Mouse (Mus musculus): Measurements from ENCODE around the gene Aptx.

DNA sequence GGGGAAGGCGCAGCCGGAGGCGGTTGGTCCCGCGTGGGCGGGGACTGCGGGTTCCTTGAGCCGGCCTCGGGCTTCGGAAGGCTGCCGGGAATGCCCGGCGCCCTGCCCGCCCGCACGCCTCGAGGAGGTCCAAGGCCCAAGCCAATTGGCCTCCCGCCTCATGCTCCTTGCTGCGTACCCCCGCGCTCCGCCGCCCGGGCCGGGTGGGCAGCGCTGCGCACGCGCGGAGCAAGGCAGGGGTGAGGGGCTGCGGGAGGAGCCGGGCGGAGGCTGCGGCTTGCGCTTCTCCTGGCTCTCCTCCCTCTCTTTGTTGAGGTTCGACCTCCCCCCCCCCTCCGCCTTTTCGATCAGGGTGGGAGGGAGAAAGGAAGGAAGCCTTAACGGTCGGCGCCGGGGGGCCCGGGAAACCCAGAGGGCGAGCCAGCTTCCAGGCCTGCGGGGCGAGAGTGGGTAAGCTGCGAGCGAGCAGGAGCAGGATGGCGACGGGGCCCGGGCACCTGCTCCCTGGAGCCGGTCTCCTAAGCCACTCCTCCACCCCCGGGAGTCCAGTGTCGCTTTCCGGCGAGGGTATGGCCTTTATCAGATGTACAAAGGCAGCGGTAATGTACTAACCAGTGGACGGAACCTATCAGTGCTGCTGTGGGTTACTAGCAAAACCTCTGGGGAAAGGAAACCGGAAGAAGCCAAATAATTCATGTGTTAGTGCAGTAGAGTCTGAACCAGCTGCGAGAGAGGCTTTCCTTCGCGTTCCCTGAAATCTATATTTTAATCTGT is 19.9 kb upstream of the Aptx start:
- TF ChIP-seq CTCF (IDR thresholded peaks at IDR 0.05; ENCODE audit: control insufficient read depth, insufficient read depth, low read length) (no peak), POLR2A (IDR thresholded peaks at IDR 0.05; ENCODE audit: borderline replicate concordance, control insufficient read depth, low read depth, low read length) (0 out of 2 replicates have a peak, but pooled peaks have one; percentile 28)

Data from bone marrow, adult 2 months (tissue).